Mouse (Mus musculus): ENCODE data around the gene Dtx4.

DNA sequence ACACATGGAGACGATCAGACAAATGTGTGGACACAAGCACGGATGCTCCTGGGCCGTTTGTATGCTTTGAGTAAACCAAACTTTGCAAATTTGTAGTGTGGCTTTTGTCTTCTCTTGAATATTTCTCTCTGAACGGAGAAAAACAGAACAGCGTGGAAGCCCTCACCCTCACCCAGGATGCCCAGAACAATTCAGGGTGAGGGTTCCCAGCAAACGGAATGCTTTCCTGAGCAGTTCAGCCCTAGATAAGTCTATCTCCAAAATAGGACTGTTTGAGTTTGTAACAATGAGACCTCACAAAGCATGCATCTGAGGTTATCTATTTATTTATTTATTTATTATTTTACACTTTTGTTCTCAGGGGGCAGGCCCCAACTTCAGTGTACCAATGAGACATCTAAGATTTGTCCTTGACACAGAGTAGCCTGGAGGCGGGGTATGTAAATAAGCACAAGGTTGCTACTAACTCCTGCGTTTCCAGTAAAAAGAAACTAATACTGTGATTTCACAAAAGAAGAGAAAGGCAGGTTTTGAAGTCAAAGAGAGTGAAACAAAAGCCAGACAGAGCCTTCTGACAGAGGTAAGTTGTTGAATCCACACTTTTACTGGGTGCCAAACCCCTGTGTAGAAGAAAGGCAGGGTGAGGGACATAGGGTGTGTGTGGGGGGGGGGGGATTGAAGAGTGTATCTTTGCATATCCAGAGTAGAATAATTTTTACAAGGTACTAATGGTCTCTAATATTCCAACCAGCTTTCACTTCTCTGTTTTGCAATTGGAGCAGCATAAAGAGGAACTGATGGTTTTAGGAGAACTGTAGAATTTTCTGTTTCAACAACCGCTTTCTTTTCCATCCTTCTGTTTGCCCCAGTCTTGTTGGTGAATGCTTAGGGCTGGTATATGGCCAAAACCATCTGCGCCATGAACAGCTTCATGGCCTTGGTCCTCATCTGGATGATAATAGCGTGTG lies 40.7 kb downstream of the Dtx4 start, which contains the start of gene Mpeg1:
- TF ChIP-seq POLR2A (IDR thresholded peaks at IDR 0.05; ENCODE audit: insufficient read depth, low read length) (no peak), CTCF (IDR thresholded peaks at IDR 0.05; ENCODE audit: low read depth, low read length) (no peak)
